Mouse (Mus musculus) kidney, postnatal 0 days (tissue): ENCODE results near the gene Myh9. TPM values are rescaled to one million over a fixed set of nuclear protein-coding genes. Genes with fewer than 3 reads are reported as not detected.
A peak's percentile ranks its signal among the peaks of the same experiment; 100 is the strongest.

Experiments
- ATAC-seq: fragments of 200-750 bp; cut with Nextera tagmentation; replicated peaks from 2 replicates; pipeline ENCODE4 v1.8.0; 2017; ENCODE audit warnings: low read depth, moderate number of reproducible peaks, moderate TSS enrichment, moderate library complexity; ENCODE audit not compliant: low FRiP score
- DNase-seq: peaks from one replicate; pipeline ENCODE4 v3.0.0-alpha.2; 2016; ENCODE audit warnings: low spot score
- H3K27ac ChIP-seq: fragments of 300-500 bp; sonication (generic); 2 replicates; pipeline ENCODE4 v1.5.1; 2014; ENCODE audit warnings: mild to moderate bottlenecking
- H3K27me3 ChIP-seq: fragments of 300-500 bp; sonication (generic); 2 replicates; pipeline ENCODE4 v1.6.1; 2014; ENCODE audit warnings: low read length, mixed read lengths; ENCODE audit not compliant: insufficient read depth
- H3K36me3 ChIP-seq: fragments of 300-500 bp; sonication (generic); 2 replicates; pipeline ENCODE4 v1.6.1; 2014; ENCODE audit warnings: low read length, mixed read lengths; ENCODE audit not compliant: insufficient read depth
- H3K4me1 ChIP-seq: fragments of 300-500 bp; sonication (generic); replicated peaks from 2 replicates; pipeline ENCODE4 v1.6.1; 2014; ENCODE audit warnings: antibody characterized with exemption, low read length, mixed read lengths; ENCODE audit not compliant: insufficient read depth
- H3K4me2 ChIP-seq: fragments of 300-500 bp; sonication (generic); 2 replicates; pipeline ENCODE4 v1.6.1; 2014; ENCODE audit warnings: mild to moderate bottlenecking, low read length, moderate library complexity, mixed read lengths
- H3K4me3 ChIP-seq: fragments of 300-500 bp; sonication (generic); replicated peaks from 2 replicates; pipeline ENCODE4 v1.5.1; 2014; ENCODE audit warnings: low read depth, low read length
- H3K9ac ChIP-seq: fragments of 300-500 bp; sonication (generic); 2 replicates; pipeline ENCODE4 v1.6.1; 2014; ENCODE audit warnings: low read depth, low read length
- H3K9me3 ChIP-seq: fragments of 300-500 bp; sonication (generic); replicated peaks from 2 replicates; pipeline ENCODE4 v1.6.1; 2016; ENCODE audit warnings: low read length, inconsistent platforms, mixed read lengths
- CTCF ChIP-seq: IDR thresholded peaks from 2 replicates; pipeline ENCODE4 v1.5.1; 2016; ENCODE audit warnings: antibody characterized with exemption, low read depth, mild to moderate bottlenecking, moderate library complexity
- WGBS: fragments of 180-500 bp; shearing (Covaris S2); extraction: QIAGEN DNeasy Blood & Tissue Kit; methylation state at CpG from one replicate; pipeline ENCODE4 v1.1.7; 2014; 5-methylcytosine and 5-hydroxymethylcytosine counted together
- polyA plus RNA-seq: library from polyadenylated mRNA; unstranded; fragments of >200 nt; fragmentation: Nextera tagmentation; extraction: Ambion mirVana; gene quantifications from 2 replicates; pipeline ENCODE4 v1.2.1, GENCODE M21; 2015

Gene Myh9
- polyA plus RNA-seq, 1 experiment from 2014 or later, result 52.9 TPM

GRCm38 (mm10) chr15:77760037-77760436, 81.9 kb downstream of the Myh9 start:
- Histone ChIP-seq H3K36me3 (peaks cover 48% of the 10 kb centered on the region), H3K4me3 (no peak overlapping the region), H3K4me2 (no peak overlapping the region), H3K4me1 (no peaks in the 10 kb centered on the region), H3K9me3 (no peaks in the 10 kb centered on the region), H3K27ac (no peak overlapping the region), H3K9ac (no peak overlapping the region), H3K27me3 (no peaks in the 10 kb centered on the region)
- DNase-seq, result no peak
- ATAC-seq, result no peak
- 84% methylated on average over 16 of the region's 16 CpGs for WGBS
- no peak for TF ChIP-seq CTCF

- Histone ChIP-seq H3K36me3 (peaks cover 28% of the 10 kb centered on the region), H3K27ac (no peak overlapping the region)
- 82% methylated on average over 4 of the region's 4 CpGs for WGBS
These were observed 84.3 kb downstream of the Myh9 start for GRCm38 (mm10) chr15:77757586-77758226.

GRCm38 (mm10) chr15:77756848-77757247, 85.1 kb downstream of the Myh9 start, which contains the start of gene Apol8:
TSS of gene Apol8 (minus strand) at chr15:77757003.
- ATAC-seq (no peak), DNase-seq (peak; percentile 77)
- Histone ChIP-seq H3K36me3 (peaks cover 19% of the 10 kb centered on the region), H3K4me3 (no peak within 1 kb of the TSS), H3K9ac (no peak within 1 kb of the TSS), H3K9me3 (no peaks in the 10 kb centered on the region), H3K4me2 (no peak within 1 kb of the TSS), H3K27me3 (no peaks in the 10 kb centered on the region), H3K4me1 (no peaks in the 10 kb centered on the region), H3K27ac (no peak within 1 kb of the TSS)
- WGBS, result 11% methylated on average over 9 of the region's 9 CpGs
- TF ChIP-seq CTCF, result peak; percentile 88

More at GRCm38 (mm10) chr15:77757586-77758226, 84.3 kb downstream of the Myh9 start:
- no peak overlapping the region for H3K4me3 ChIP-seq
- no peak for ATAC-seq
- H3K27me3 ChIP-seq, result no peaks in the 10 kb centered on the region
- TF ChIP-seq CTCF, result peak; percentile 51
- no peaks in the 10 kb centered on the region for H3K4me1 ChIP-seq
- no peak for DNase-seq
- no peak overlapping the region for H3K4me2 ChIP-seq
- no peaks in the 10 kb centered on the region for H3K9me3 ChIP-seq
- H3K9ac ChIP-seq, result no peak overlapping the region

GRCm38 (mm10) chr15:77756081-77756480, 85.9 kb downstream of the Myh9 start:
- WGBS, result 63% methylated on average over 2 of the region's 2 CpGs
- DNase-seq, result no peak
- Histone ChIP-seq H3K4me3 (no peak overlapping the region), H3K4me2 (no peak overlapping the region), H3K36me3 (peaks cover 12% of the 10 kb centered on the region), H3K9ac (no peak overlapping the region), H3K27me3 (no peaks in the 10 kb centered on the region), H3K9me3 (no peaks in the 10 kb centered on the region), H3K4me1 (no peaks in the 10 kb centered on the region), H3K27ac (no peak overlapping the region)
- no peak for ATAC-seq
- TF ChIP-seq CTCF, result no peak

GRCm38 (mm10) chr15:77755132-77755531, 86.8 kb downstream of the Myh9 start:
- DNase-seq (no peak), ATAC-seq (no peak)
- Histone ChIP-seq H3K27ac (no peak overlapping the region), H3K4me1 (no peaks in the 10 kb centered on the region), H3K4me2 (no peak overlapping the region), H3K4me3 (no peak overlapping the region), H3K27me3 (no peaks in the 10 kb centered on the region), H3K9ac (no peak overlapping the region), H3K36me3 (peaks cover 4% of the 10 kb centered on the region; the same call in 1 of the 2 replicates), H3K9me3 (no peaks in the 10 kb centered on the region)
- WGBS, result 69% methylated on average over 2 of the region's 2 CpGs
- no peak for TF ChIP-seq CTCF

GRCm38 (mm10) chr15:77752443-77752842, 89.5 kb downstream of the Myh9 start:
- Histone ChIP-seq H3K4me1 (no peaks in the 10 kb centered on the region), H3K36me3 (no peaks in the 10 kb centered on the region), H3K27me3 (no peaks in the 10 kb centered on the region), H3K9ac (no peak overlapping the region), H3K4me2 (no peak overlapping the region), H3K27ac (no peak overlapping the region), H3K4me3 (no peak overlapping the region), H3K9me3 (no peaks in the 10 kb centered on the region)
- DNase-seq, result no peak
- no peak for TF ChIP-seq CTCF
- WGBS, result 36% methylated on average over 11 of the region's 11 CpGs
- ATAC-seq, result no peak

- Histone ChIP-seq H3K9me3 (no peaks in the 10 kb centered on the region), H3K4me3 (no peak overlapping the region), H3K36me3 (no peaks in the 10 kb centered on the region), H3K27ac (no peak overlapping the region), H3K4me1 (no peaks in the 10 kb centered on the region), H3K4me2 (no peak overlapping the region), H3K27me3 (no peaks in the 10 kb centered on the region), H3K9ac (no peak overlapping the region)
- DNase-seq (peak; percentile 43), ATAC-seq (no peak)
- WGBS, result 25% methylated on average over 1 of the region's 1 CpGs
- TF ChIP-seq CTCF, result peak; percentile 76
These were observed 91.5 kb downstream of the Myh9 start for GRCm38 (mm10) chr15:77750461-77750860.
